Mouse (Mus musculus): Measurements from ENCODE around the gene Vegfc. TPM values are rescaled to one million over a fixed set of nuclear protein-coding genes. Genes with fewer than 3 reads are reported as not detected.

Vegfc gene
- polyA plus RNA-seq, 1 experiment from 2014 or later, result 3.8 TPM

DNA sequence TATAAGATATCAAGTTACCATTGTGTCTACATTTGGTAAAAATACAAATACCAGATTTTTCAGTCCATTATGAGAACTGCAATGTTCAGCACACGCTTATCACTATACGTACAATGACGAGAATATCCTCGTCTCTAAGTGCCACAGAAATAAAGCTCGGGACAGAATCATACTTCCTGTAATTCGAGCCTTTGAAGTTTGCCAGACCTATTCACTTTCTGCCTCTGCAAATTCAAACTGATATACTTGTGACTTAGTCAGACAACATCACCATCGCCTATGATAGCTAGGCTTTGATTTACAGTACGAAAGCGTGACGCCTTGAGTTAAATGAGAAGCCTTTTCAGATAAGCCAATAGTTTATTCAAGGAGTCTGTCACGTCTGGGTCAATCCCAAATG, 1.6 kb downstream of the Vegfc start:
- no peak for ATAC-seq
- H3K4me2 ChIP-seq (ENCODE audit: low read length), result no peak overlapping the region; the same call in 1 of the 2 replicates
- no peak overlapping the region for H3K4me3 ChIP-seq (ENCODE audit: low read depth, low read length)
- no peaks in the 10 kb centered on the region for H3K27me3 ChIP-seq (ENCODE audit: control insufficient read depth, insufficient read depth, low read depth, low read length)
- no peak overlapping the region for H3K9ac ChIP-seq (ENCODE audit: low read depth, low read length)
- no peak overlapping the region for H3K27ac ChIP-seq (ENCODE audit: low read length)
- H3K4me1 ChIP-seq (ENCODE audit: control insufficient read depth, insufficient read depth, low read length), result peaks cover 3% of the 10 kb centered on the region; the same call in 1 of the 2 replicates
- H3K36me3 ChIP-seq (ENCODE audit: control insufficient read depth, insufficient read depth, low read length), result no peaks in the 10 kb centered on the region
- WGBS, result 60% methylated on average over 11 of the region's 11 CpGs
- H3K9me3 ChIP-seq (replicated peaks; ENCODE audit: control insufficient read depth, low read length, poor library complexity, severe bottlenecking), result no peaks in the 10 kb centered on the region

GRCm38 (mm10) chr8:54079601-54080000, 2.2 kb downstream of the Vegfc start:
- no peaks in the 10 kb centered on the region for H3K36me3 ChIP-seq (ENCODE audit: control insufficient read depth, insufficient read depth, low read length)
- no peak overlapping the region for H3K9ac ChIP-seq (ENCODE audit: low read depth, low read length)
- no peaks in the 10 kb centered on the region for H3K27me3 ChIP-seq (ENCODE audit: control insufficient read depth, insufficient read depth, low read depth, low read length)
- no peak for ATAC-seq
- H3K27ac ChIP-seq (ENCODE audit: low read length), result no peak overlapping the region
- no peaks in the 10 kb centered on the region for H3K9me3 ChIP-seq (replicated peaks; ENCODE audit: control insufficient read depth, low read length, poor library complexity, severe bottlenecking)
- H3K4me1 ChIP-seq (ENCODE audit: control insufficient read depth, insufficient read depth, low read length), result peaks cover 3% of the 10 kb centered on the region; the same call in 1 of the 2 replicates
- no peak overlapping the region for H3K4me2 ChIP-seq (ENCODE audit: low read length)
- H3K4me3 ChIP-seq (ENCODE audit: low read depth, low read length), result no peak overlapping the region

GRCm38 (mm10) chr8:54085896-54086295, 8.5 kb downstream of the Vegfc start:
- Histone ChIP-seq H3K4me1 (ENCODE audit: control insufficient read depth, insufficient read depth, low read length) (no peaks in the 10 kb centered on the region), H3K27ac (ENCODE audit: low read length) (no peak overlapping the region), H3K27me3 (ENCODE audit: control insufficient read depth, insufficient read depth, low read depth, low read length) (no peaks in the 10 kb centered on the region), H3K9ac (ENCODE audit: low read depth, low read length) (no peak overlapping the region), H3K4me2 (ENCODE audit: low read length) (no peak overlapping the region), H3K4me3 (ENCODE audit: low read depth, low read length) (no peak overlapping the region), H3K9me3 (replicated peaks; ENCODE audit: control insufficient read depth, low read length, poor library complexity, severe bottlenecking) (no peaks in the 10 kb centered on the region), H3K36me3 (ENCODE audit: control insufficient read depth, insufficient read depth, low read length) (no peaks in the 10 kb centered on the region)
- ATAC-seq, result no peak
- 86% methylated on average over 6 of the region's 6 CpGs for WGBS

DNA sequence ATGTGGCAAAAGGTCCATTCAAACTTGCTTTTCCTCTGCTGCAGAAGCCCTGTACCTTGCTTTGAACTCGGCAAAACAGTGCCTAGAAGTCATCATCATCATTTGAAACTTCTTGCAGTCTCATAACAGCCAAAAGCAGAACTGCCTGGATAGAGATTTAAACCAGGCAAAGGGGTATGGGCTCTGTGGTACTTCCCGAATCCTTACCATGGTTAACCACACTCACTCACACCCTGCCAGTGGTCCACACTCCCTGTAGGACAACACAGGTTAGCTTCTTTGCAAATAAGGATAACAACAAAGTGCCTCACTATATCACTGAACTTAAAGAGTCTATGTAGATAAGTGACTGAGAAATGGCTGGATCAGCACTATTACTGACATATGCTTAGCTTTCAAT, 9.7 kb downstream of the Vegfc start:
- Histone ChIP-seq H3K4me2 (ENCODE audit: low read length) (no peak overlapping the region), H3K9ac (ENCODE audit: low read depth, low read length) (no peak overlapping the region), H3K27me3 (ENCODE audit: control insufficient read depth, insufficient read depth, low read depth, low read length) (no peaks in the 10 kb centered on the region), H3K4me3 (ENCODE audit: low read depth, low read length) (no peak overlapping the region), H3K4me1 (ENCODE audit: control insufficient read depth, insufficient read depth, low read length) (no peaks in the 10 kb centered on the region), H3K27ac (ENCODE audit: low read length) (no peak overlapping the region), H3K9me3 (replicated peaks; ENCODE audit: control insufficient read depth, low read length, poor library complexity, severe bottlenecking) (no peaks in the 10 kb centered on the region), H3K36me3 (ENCODE audit: control insufficient read depth, insufficient read depth, low read length) (no peaks in the 10 kb centered on the region)
- ATAC-seq, result no peak
- 86% methylated on average over 2 of the region's 2 CpGs for WGBS

GRCm38 (mm10) chr8:54089204-54089603, 11.8 kb downstream of the Vegfc start:
- H3K9ac ChIP-seq (ENCODE audit: low read depth, low read length), result no peak overlapping the region
- no peaks in the 10 kb centered on the region for H3K27me3 ChIP-seq (ENCODE audit: control insufficient read depth, insufficient read depth, low read depth, low read length)
- H3K27ac ChIP-seq (ENCODE audit: low read length), result no peak overlapping the region
- H3K4me3 ChIP-seq (ENCODE audit: low read depth, low read length), result no peak overlapping the region
- WGBS, result 65% methylated on average over 4 of the region's 4 CpGs
- no peaks in the 10 kb centered on the region for H3K36me3 ChIP-seq (ENCODE audit: control insufficient read depth, insufficient read depth, low read length)
- no peaks in the 10 kb centered on the region for H3K9me3 ChIP-seq (replicated peaks; ENCODE audit: control insufficient read depth, low read length, poor library complexity, severe bottlenecking)
- no peaks in the 10 kb centered on the region for H3K4me1 ChIP-seq (ENCODE audit: control insufficient read depth, insufficient read depth, low read length)
- ATAC-seq, result no peak
- H3K4me2 ChIP-seq (ENCODE audit: low read length), result no peak overlapping the region

GRCm38 (mm10) chr8:54089901-54090300, 12.5 kb downstream of the Vegfc start:
- WGBS, result 94% methylated on average over 2 of the region's 2 CpGs
- H3K27me3 ChIP-seq (ENCODE audit: control insufficient read depth, insufficient read depth, low read depth, low read length), result no peaks in the 10 kb centered on the region
- no peaks in the 10 kb centered on the region for H3K4me1 ChIP-seq (ENCODE audit: control insufficient read depth, insufficient read depth, low read length)
- H3K36me3 ChIP-seq (ENCODE audit: control insufficient read depth, insufficient read depth, low read length), result no peaks in the 10 kb centered on the region
- no peak overlapping the region for H3K9ac ChIP-seq (ENCODE audit: low read depth, low read length)
- no peak overlapping the region for H3K4me2 ChIP-seq (ENCODE audit: low read length)
- no peak for ATAC-seq
- no peak overlapping the region for H3K27ac ChIP-seq (ENCODE audit: low read length)
- H3K9me3 ChIP-seq (replicated peaks; ENCODE audit: control insufficient read depth, low read length, poor library complexity, severe bottlenecking), result no peaks in the 10 kb centered on the region
- H3K4me3 ChIP-seq (ENCODE audit: low read depth, low read length), result no peak overlapping the region

- H3K27ac ChIP-seq (ENCODE audit: low read length), result no peak overlapping the region
- ATAC-seq, result no peak
- H3K9ac ChIP-seq (ENCODE audit: low read depth, low read length), result no peak overlapping the region
- no peak overlapping the region for H3K4me3 ChIP-seq (ENCODE audit: low read depth, low read length)
- no peaks in the 10 kb centered on the region for H3K4me1 ChIP-seq (ENCODE audit: control insufficient read depth, insufficient read depth, low read length)
- no peaks in the 10 kb centered on the region for H3K27me3 ChIP-seq (ENCODE audit: control insufficient read depth, insufficient read depth, low read depth, low read length)
- H3K9me3 ChIP-seq (replicated peaks; ENCODE audit: control insufficient read depth, low read length, poor library complexity, severe bottlenecking), result no peaks in the 10 kb centered on the region
- H3K36me3 ChIP-seq (ENCODE audit: control insufficient read depth, insufficient read depth, low read length), result no peaks in the 10 kb centered on the region
- 36% methylated on average over 6 of the region's 6 CpGs for WGBS
- H3K4me2 ChIP-seq (ENCODE audit: low read length), result no peak overlapping the region
These were observed 22.7 kb downstream of the Vegfc start for GRCm38 (mm10) chr8:54100058-54100457.

GRCm38 (mm10) chr8:54114581-54114980, 37.2 kb downstream of the Vegfc start:
- Histone ChIP-seq H3K4me3 (ENCODE audit: low read depth, low read length) (no peak overlapping the region), H3K36me3 (ENCODE audit: control insufficient read depth, insufficient read depth, low read length) (no peaks in the 10 kb centered on the region), H3K9ac (ENCODE audit: low read depth, low read length) (no peak overlapping the region), H3K9me3 (replicated peaks; ENCODE audit: control insufficient read depth, low read length, poor library complexity, severe bottlenecking) (no peaks in the 10 kb centered on the region), H3K4me2 (ENCODE audit: low read length) (no peak overlapping the region), H3K27me3 (ENCODE audit: control insufficient read depth, insufficient read depth, low read depth, low read length) (no peaks in the 10 kb centered on the region), H3K27ac (ENCODE audit: low read length) (no peak overlapping the region), H3K4me1 (ENCODE audit: control insufficient read depth, insufficient read depth, low read length) (no peaks in the 10 kb centered on the region)
- no peak for ATAC-seq
- WGBS, result 68% methylated on average over 3 of the region's 3 CpGs

DNA sequence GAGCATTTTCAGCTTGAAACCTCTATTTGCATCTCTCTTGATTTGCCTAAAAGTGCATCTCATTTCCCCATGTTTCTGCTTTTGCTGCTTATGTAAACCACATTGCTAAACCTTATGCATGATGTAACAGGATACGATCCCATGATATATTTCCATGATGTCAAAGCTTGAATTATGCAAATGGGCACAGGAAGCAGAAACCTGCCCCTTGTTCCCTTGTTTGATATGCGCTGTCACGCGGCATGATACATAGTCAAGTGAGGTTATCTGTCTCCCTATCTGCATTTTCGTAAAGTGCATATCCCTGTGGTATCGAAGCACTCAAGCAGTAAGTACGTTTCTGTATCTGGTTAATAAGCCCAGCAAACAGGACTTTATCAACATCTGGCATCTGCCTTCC, 42.7 kb downstream of the Vegfc start:
- Histone ChIP-seq H3K27me3 (ENCODE audit: control insufficient read depth, insufficient read depth, low read depth, low read length) (no peaks in the 10 kb centered on the region), H3K27ac (ENCODE audit: low read length) (no peak overlapping the region), H3K4me2 (ENCODE audit: low read length) (no peak overlapping the region), H3K4me3 (ENCODE audit: low read depth, low read length) (no peak overlapping the region), H3K36me3 (ENCODE audit: control insufficient read depth, insufficient read depth, low read length) (no peaks in the 10 kb centered on the region), H3K4me1 (ENCODE audit: control insufficient read depth, insufficient read depth, low read length) (no peaks in the 10 kb centered on the region), H3K9ac (ENCODE audit: low read depth, low read length) (no peak overlapping the region), H3K9me3 (replicated peaks; ENCODE audit: control insufficient read depth, low read length, poor library complexity, severe bottlenecking) (no peaks in the 10 kb centered on the region)
- no peak for ATAC-seq
- WGBS, result 81% methylated on average over 7 of the region's 7 CpGs

DNA sequence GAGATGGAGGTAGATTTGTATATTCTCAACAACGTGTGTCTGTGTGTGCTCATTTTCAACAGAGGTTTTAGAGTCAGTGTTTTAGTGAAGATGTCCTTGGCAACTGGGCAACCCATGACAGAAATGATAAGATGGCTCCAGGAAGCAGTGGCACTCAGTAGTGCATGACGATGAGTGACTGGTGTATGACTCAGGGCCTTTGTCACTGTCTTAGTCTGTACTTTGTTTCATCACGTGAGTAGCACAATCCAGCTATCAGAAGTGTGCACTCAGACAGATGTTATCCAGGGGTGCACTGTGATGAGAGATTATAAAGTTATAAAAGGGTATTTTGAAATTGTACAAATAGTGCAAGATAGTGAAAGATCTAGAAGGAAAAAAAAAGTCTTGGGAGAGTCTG, 44.5 kb downstream of the Vegfc start:
- Histone ChIP-seq H3K4me2 (ENCODE audit: low read length) (no peak overlapping the region), H3K4me3 (ENCODE audit: low read depth, low read length) (no peak overlapping the region), H3K27ac (ENCODE audit: low read length) (no peak overlapping the region), H3K4me1 (ENCODE audit: control insufficient read depth, insufficient read depth, low read length) (no peaks in the 10 kb centered on the region), H3K9me3 (replicated peaks; ENCODE audit: control insufficient read depth, low read length, poor library complexity, severe bottlenecking) (no peaks in the 10 kb centered on the region), H3K36me3 (ENCODE audit: control insufficient read depth, insufficient read depth, low read length) (no peaks in the 10 kb centered on the region), H3K27me3 (ENCODE audit: control insufficient read depth, insufficient read depth, low read depth, low read length) (no peaks in the 10 kb centered on the region), H3K9ac (ENCODE audit: low read depth, low read length) (no peak overlapping the region)
- ATAC-seq, result no peak
- 76% methylated on average over 3 of the region's 3 CpGs for WGBS
